ENCODE assay signal across 9 mouse cellular contexts in genomic region chr15:103013238-103013984, GRCm38 (mm10). TPM values are rescaled to one million over a fixed set of nuclear protein-coding genes. Genes with fewer than 3 reads are reported as not detected.
DNase-seq lines count a peak whose midpoint lies in the region; ATAC-seq and TF ChIP-seq lines count a peak whose summit lies in the region.
"Had no signal": no experiment of that assay in that cellular context is flagged by ENCODE, and none has a peak within 500 bp of the region (broad histone marks: within the 10 kb centered on the region; RNA-seq: fewer than 3 reads in every experiment).

No protein-coding gene starts in this region.

- peaks cover 84% of the 10 kb centered on the region for H3K27me3 ChIP-seq in intestine, embryonic 16.5 days (replicated peaks; ENCODE audit: control insufficient read depth, insufficient read depth, low read length)
- H3K27me3 ChIP-seq in lung, embryonic 15.5 days = peaks cover 99% of the 10 kb centered on the region

- ATAC-seq in intestine, embryonic 16.5 days = peak; percentile 24; the same call in 1 of the 2 replicates
- no peak for ATAC-seq in lung, embryonic 15.5 days (ENCODE audit: borderline replicate concordance, extremely low read depth, low FRiP score, low TSS enrichment)

- peak; percentile 64; the same call in 1 of the 2 replicates for TF ChIP-seq CTCF in embryonic fibroblast, embryonic 13.5 days (IDR thresholded peaks at IDR 0.05; ENCODE audit: borderline replicate concordance, insufficient read depth, low read length)

- peak overlapping the region; percentile 50 for H3K4me2 ChIP-seq in intestine, embryonic 16.5 days (ENCODE audit: low read depth, low read length)
- H3K4me2 ChIP-seq in lung, embryonic 15.5 days = peak overlapping the region; percentile 47

- intact Hi-C loops in left cerebral cortex, postnatal 10 days (cut with DNase I) = loop anchor here (2.0 kb wide), 1 partner anchor 155 kb away; no protein-coding TSS in a partner anchor

- H3K9me3 ChIP-seq in intestine, embryonic 16.5 days (ENCODE audit: control insufficient read depth, low read length) = no peaks in the 10 kb centered on the region
- H3K9me3 ChIP-seq in lung, embryonic 15.5 days = no peaks in the 10 kb centered on the region

- WGBS in intestine, embryonic 16.5 days = 5% methylated on average over 17 of the region's 17 CpGs
- 4% methylated on average over 17 of the region's 17 CpGs for WGBS in lung, embryonic 15.5 days

- no peaks in the 10 kb centered on the region; the same call in 1 of the 2 replicates for H3K4me1 ChIP-seq in embryonic fibroblast, embryonic 13.5 days (ENCODE audit: control insufficient read depth, insufficient read depth, low read length)
- peaks cover 25% of the 10 kb centered on the region for H3K4me1 ChIP-seq in intestine, embryonic 16.5 days (ENCODE audit: control insufficient read depth, insufficient read depth, low read length)
- H3K4me1 ChIP-seq in lung, embryonic 15.5 days = peaks cover 4% of the 10 kb centered on the region; the same call in 1 of the 2 replicates

- peak; percentile 23 to 39 for DNase-seq in left cerebral cortex, postnatal 10 days (ENCODE audit: extremely low spot score in 1 of 2, low spot score in 2 of 2)
- DNase-seq in left cerebral cortex, adult 9 months (ENCODE audit: low spot score in 2 of 2) = no peak
- peak; percentile 73 for DNase-seq in adrenal gland, adult 2 months
- peak; percentile 70 for DNase-seq in right cerebral cortex, postnatal 4 days
- no peak for DNase-seq in frontal cortex, postnatal 36 days (ENCODE audit: low spot score in 2 of 2)

- H3K36me3 ChIP-seq in intestine, embryonic 16.5 days (ENCODE audit: control insufficient read depth, insufficient read depth, low read length) = no peaks in the 10 kb centered on the region
- no peaks in the 10 kb centered on the region for H3K36me3 ChIP-seq in lung, embryonic 15.5 days

- peak overlapping the region; percentile 73; the same call in 1 of the 2 replicates for H3K27ac ChIP-seq in embryonic fibroblast, embryonic 13.5 days (ENCODE audit: insufficient read depth, low read length)
- H3K27ac ChIP-seq in intestine, embryonic 16.5 days (ENCODE audit: low read length) = peak overlapping the region; percentile 91; the same call in 1 of the 2 replicates
- no peak overlapping the region for H3K27ac ChIP-seq in lung, embryonic 15.5 days

- peak overlapping the region; percentile 33; the same call in 1 of the 2 replicates for H3K4me3 ChIP-seq in embryonic fibroblast, embryonic 13.5 days (ENCODE audit: insufficient read depth, low read length)
- H3K4me3 ChIP-seq in intestine, embryonic 16.5 days (ENCODE audit: low read length) = peak overlapping the region; percentile 48
- H3K4me3 ChIP-seq in lung, embryonic 15.5 days = peak overlapping the region; percentile 24

- H3K9ac ChIP-seq in intestine, embryonic 16.5 days (ENCODE audit: low read depth, low read length) = peak overlapping the region; percentile 72; the same call in 1 of the 2 replicates
- H3K9ac ChIP-seq in lung, embryonic 15.5 days = no peak overlapping the region

- no peak for TF ChIP-seq POLR2A in embryonic fibroblast, embryonic 13.5 days (IDR thresholded peaks at IDR 0.05; ENCODE audit: low read depth, low read length)

RNA-seq across cellular contexts. Expression of gene Hoxc4, which starts 5.3 kb away (rescaled TPM):
- not detected for total RNA-seq in left cerebral cortex, postnatal 10 days (2021)
- 10 to 100 TPM in 1 of 2 experiments, 1 to 10 TPM in 1; 5.1 to 12.4 TPM for total RNA-seq in adrenal gland, adult 2 months (2021)
- polyA plus RNA-seq in adrenal gland, adult 2 months (2012; rRNA removed) = 8.8 and 9.6 TPM in 2 replicates
- polyA plus RNA-seq in embryonic fibroblast, embryonic 13.5 days (2011; ENCODE audit: insufficient read length, low read depth, missing spikeins) = 12.5 and 12.6 TPM in 2 replicates
- 8.8 and 9.7 TPM in 2 replicates for polyA plus RNA-seq in intestine, embryonic 16.5 days (2015; fragmentation: Nextera tagmentation; extraction: Ambion mirVana)
- 1.4 and 1.5 TPM in 2 replicates for polyA plus RNA-seq in lung, embryonic 15.5 days (2015; fragmentation: Nextera tagmentation; extraction: Ambion mirVana)

RNA-seq across cellular contexts. Expression of gene Hoxc6, which starts 15.4 kb away (rescaled TPM):
- not detected for total RNA-seq in left cerebral cortex, postnatal 10 days (2021)
- total RNA-seq in adrenal gland, adult 2 months (2021) = 10 to 100 TPM; 52.2 to 60.3 TPM
- polyA plus RNA-seq in adrenal gland, adult 2 months (2012; rRNA removed) = 41.6 and 58.1 TPM in 2 replicates
- polyA plus RNA-seq in embryonic fibroblast, embryonic 13.5 days (2011; ENCODE audit: insufficient read length, low read depth, missing spikeins) = 42.6 and 61.8 TPM in 2 replicates
- 3.2 and 4.0 TPM in 2 replicates for polyA plus RNA-seq in intestine, embryonic 16.5 days (2015; fragmentation: Nextera tagmentation; extraction: Ambion mirVana)
- 0.20 and 0.26 TPM in 2 replicates for polyA plus RNA-seq in lung, embryonic 15.5 days (2015; fragmentation: Nextera tagmentation; extraction: Ambion mirVana)
- total RNA-seq: hematopoietic stem cell, adult 5-6 weeks had no signal

RNA-seq across cellular contexts. Expression of gene Hoxc8, which starts 23.0 kb away (rescaled TPM):
- total RNA-seq in left cerebral cortex, postnatal 10 days (2021) = not detected
- total RNA-seq in adrenal gland, adult 2 months (2021) = 10 to 100 TPM; 30.6 to 40.1 TPM
- polyA plus RNA-seq in adrenal gland, adult 2 months (2012; rRNA removed) = 13.4 and 17.9 TPM in 2 replicates
- polyA plus RNA-seq in embryonic fibroblast, embryonic 13.5 days (2011; ENCODE audit: insufficient read length, low read depth, missing spikeins) = 28.5 and 45.5 TPM in 2 replicates
- 4.5 and 4.9 TPM in 2 replicates for polyA plus RNA-seq in intestine, embryonic 16.5 days (2015; fragmentation: Nextera tagmentation; extraction: Ambion mirVana)
- 0.10 TPM in 1 of 2 replicates, not detected in the other for polyA plus RNA-seq in lung, embryonic 15.5 days (2015; fragmentation: Nextera tagmentation; extraction: Ambion mirVana)
- total RNA-seq: hematopoietic stem cell, adult 5-6 weeks had no signal

RNA-seq across cellular contexts. Expression of gene Hoxc9, which starts 37.2 kb away (rescaled TPM):
- total RNA-seq in left cerebral cortex, postnatal 10 days (2021) = not detected
- 1 to 10 TPM in 1 of 2 experiments, under 1 TPM in 1; 0.49 to 1.8 TPM for total RNA-seq in adrenal gland, adult 2 months (2021)
- polyA plus RNA-seq in adrenal gland, adult 2 months (2012; rRNA removed) = 3.7 and 6.7 TPM in 2 replicates
- 4.9 and 6.2 TPM in 2 replicates for polyA plus RNA-seq in embryonic fibroblast, embryonic 13.5 days (2011; ENCODE audit: insufficient read length, low read depth, missing spikeins)
- polyA plus RNA-seq in intestine, embryonic 16.5 days (2015; fragmentation: Nextera tagmentation; extraction: Ambion mirVana) = 0.49 and 0.76 TPM in 2 replicates
- 0.06 TPM in 1 of 2 replicates, not detected in the other for polyA plus RNA-seq in lung, embryonic 15.5 days (2015; fragmentation: Nextera tagmentation; extraction: Ambion mirVana)
- total RNA-seq: hematopoietic stem cell, adult 5-6 weeks had no signal

RNA-seq across cellular contexts. Expression of gene Hoxc5, which starts 46.2 kb away (rescaled TPM):
- not detected for total RNA-seq in left cerebral cortex, postnatal 10 days (2021)
- total RNA-seq in adrenal gland, adult 2 months (2021) = 10 to 100 TPM in 1 of 2 experiments, 1 to 10 TPM in 1; 6.7 to 10.3 TPM
- 7.0 and 7.5 TPM in 2 replicates for polyA plus RNA-seq in adrenal gland, adult 2 months (2012; rRNA removed)
- polyA plus RNA-seq in embryonic fibroblast, embryonic 13.5 days (2011; ENCODE audit: insufficient read length, low read depth, missing spikeins) = 7.6 and 11.0 TPM in 2 replicates
- polyA plus RNA-seq in intestine, embryonic 16.5 days (2015; fragmentation: Nextera tagmentation; extraction: Ambion mirVana) = 6.8 and 7.2 TPM in 2 replicates
- 0.57 and 0.72 TPM in 2 replicates for polyA plus RNA-seq in lung, embryonic 15.5 days (2015; fragmentation: Nextera tagmentation; extraction: Ambion mirVana)
- total RNA-seq: hematopoietic stem cell, adult 5-6 weeks had no signal

Comparison
In these comparisons a context has a peak if more than half of its experiments do, and no peak if none do; other contexts are left out.
1. DNase-seq: peak in left cerebral cortex, postnatal 10 days (2 of 2), adrenal gland, adult 2 months (single experiment) and right cerebral cortex, postnatal 4 days (single experiment); none in left cerebral cortex, adult 9 months (0 of 2) and frontal cortex, postnatal 36 days (0 of 2).
2. Peak in every context shown above with its lines, with median percentiles within 50 percentile points of each other: H3K4me3 ChIP-seq.